Mouse (Mus musculus) limb, embryonic 13.5 days (tissue): ENCODE measurements around the gene Maml3. TPM values are rescaled to one million over a fixed set of nuclear protein-coding genes. Genes with fewer than 3 reads are reported as not detected.

Experiments used
- ATAC-seq: fragments of 200-750 bp; cut with Nextera tagmentation; 2 replicates; pipeline ENCODE4 v1.8.0; 2017; ENCODE audit warnings: low read depth, moderate number of reproducible peaks, moderate TSS enrichment; ENCODE audit not compliant: low FRiP score
- H3K27ac ChIP-seq: fragments of 300-500 bp; sonication (generic); 2 replicates; pipeline ENCODE4 v1.5.1; 2015; ENCODE audit warnings: inconsistent platforms, mild to moderate bottlenecking, moderate library complexity
- H3K27me3 ChIP-seq: fragments of 300-500 bp; sonication (generic); 2 replicates; pipeline ENCODE4 v1.6.1; 2015; ENCODE audit warnings: mild to moderate bottlenecking, inconsistent platforms
- H3K36me3 ChIP-seq: fragments of 300-500 bp; sonication (generic); 2 replicates; pipeline ENCODE4 v1.6.1; 2015; ENCODE audit warnings: inconsistent platforms, mild to moderate bottlenecking, moderate library complexity
- H3K4me1 ChIP-seq: fragments of 300-500 bp; sonication (generic); 2 replicates; pipeline ENCODE4 v1.6.1; 2015; ENCODE audit warnings: inconsistent platforms
- H3K4me2 ChIP-seq: fragments of 300-500 bp; sonication (generic); replicated peaks from 2 replicates; pipeline ENCODE4 v1.6.1; 2015; ENCODE audit warnings: inconsistent platforms, mild to moderate bottlenecking, moderate library complexity
- H3K4me3 ChIP-seq: fragments of 300-500 bp; sonication (generic); 2 replicates; pipeline ENCODE4 v1.5.1; 2015; ENCODE audit warnings: moderate library complexity, mild to moderate bottlenecking, inconsistent platforms
- H3K9ac ChIP-seq: fragments of 300-500 bp; sonication (generic); 2 replicates; pipeline ENCODE4 v1.6.1; 2015; ENCODE audit warnings: mild to moderate bottlenecking, inconsistent platforms
- H3K9me3 ChIP-seq: fragments of 300-500 bp; sonication (generic); 2 replicates; pipeline ENCODE4 v1.6.1; 2016; ENCODE audit warnings: inconsistent platforms
- WGBS: fragments of 180-500 bp; shearing (Covaris S2); methylation state at CpG from one replicate; pipeline ENCODE4 v1.1.7; 2015; 5-methylcytosine and 5-hydroxymethylcytosine counted together
- polyA plus RNA-seq: library from polyadenylated mRNA; unstranded; fragments of >200 nt; fragmentation: Nextera tagmentation; extraction: Ambion mirVana; gene quantifications from 2 replicates; pipeline ENCODE4 v1.2.1, GENCODE M21; 2015

Maml3 gene
- polyA plus RNA-seq, 1 experiment from 2014 or later: 5.1 TPM

DNA sequence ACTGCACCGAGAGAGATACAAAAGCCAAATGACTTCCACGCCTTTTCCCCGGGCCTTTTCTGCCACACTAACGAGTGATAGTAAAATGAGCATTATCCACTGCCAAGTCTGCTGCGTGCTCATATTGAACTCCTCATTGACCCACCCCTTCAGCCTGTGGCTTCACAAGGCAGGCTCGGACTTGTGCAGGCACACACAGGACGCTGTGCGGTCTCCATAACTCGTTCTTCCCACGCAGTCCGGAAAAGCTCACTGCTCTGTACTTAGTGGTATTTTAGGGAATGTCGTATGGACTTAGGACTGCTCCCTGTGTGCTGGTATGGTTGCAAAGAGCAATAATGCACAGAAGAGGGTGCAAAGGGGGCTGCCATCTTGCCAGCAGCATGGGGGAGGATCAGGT, 262.7 kb downstream of the Maml3 start:
- H3K4me2 ChIP-seq: no peak overlapping the region
- H3K27me3 ChIP-seq: no peaks in the 10 kb centered on the region
- no peak overlapping the region for H3K27ac ChIP-seq
- H3K36me3 ChIP-seq: no peaks in the 10 kb centered on the region
- no peak overlapping the region for H3K4me3 ChIP-seq
- H3K9ac ChIP-seq: no peak overlapping the region
- no peak for ATAC-seq
- H3K9me3 ChIP-seq: no peaks in the 10 kb centered on the region
- H3K4me1 ChIP-seq: 0 out of 2 replicates have a peak, but pooled peaks cover 10% of the 10 kb centered on the region
- 62% methylated on average over 12 of the region's 12 CpGs for WGBS

DNA sequence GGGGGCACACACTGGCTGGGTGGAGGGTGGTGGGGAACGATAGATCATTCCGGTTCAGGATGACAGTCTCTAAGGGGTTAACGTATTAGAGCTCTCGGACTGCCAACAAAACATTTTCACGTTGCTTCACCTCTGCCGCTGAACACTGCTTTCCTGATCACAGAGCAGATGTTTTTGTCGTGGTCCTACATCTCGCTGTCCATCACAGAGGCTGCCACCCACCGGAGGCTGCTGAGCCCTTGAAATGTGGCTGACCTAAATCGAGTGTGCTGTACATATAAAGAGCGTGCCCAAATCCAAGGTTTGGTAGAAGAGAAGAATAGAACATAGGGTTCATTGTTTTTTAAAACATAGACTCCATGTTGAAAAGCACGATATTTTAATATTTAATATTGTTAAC, 263.3 kb downstream of the Maml3 start:
- 0 out of 2 replicates have a peak, but pooled peaks cover 10% of the 10 kb centered on the region for H3K4me1 ChIP-seq
- no peak overlapping the region for H3K9ac ChIP-seq
- no peaks in the 10 kb centered on the region for H3K36me3 ChIP-seq
- H3K9me3 ChIP-seq: no peaks in the 10 kb centered on the region
- H3K4me3 ChIP-seq: no peak overlapping the region
- no peak for ATAC-seq
- H3K27ac ChIP-seq: no peak overlapping the region
- H3K27me3 ChIP-seq: no peaks in the 10 kb centered on the region
- H3K4me2 ChIP-seq: no peak overlapping the region
- WGBS: 56% methylated on average over 12 of the region's 12 CpGs

DNA sequence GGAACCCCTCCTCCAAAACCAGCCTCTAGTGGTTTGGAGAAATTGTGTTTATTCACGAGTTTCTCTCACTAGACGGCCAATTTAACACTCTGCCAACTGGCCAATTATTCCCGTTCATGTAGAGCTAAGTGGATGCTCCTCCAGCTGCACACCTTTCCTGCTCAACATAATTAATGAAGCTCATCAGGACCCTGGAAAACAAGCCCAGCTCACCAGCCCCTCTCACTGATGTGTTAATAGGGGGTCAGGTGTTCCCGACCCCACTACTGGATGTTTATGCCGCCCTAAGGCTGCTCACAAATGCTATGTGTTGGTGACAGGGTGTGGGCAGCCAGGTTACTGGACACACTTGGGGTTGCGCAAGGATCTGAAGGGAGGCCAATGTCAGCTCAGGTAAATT, 263.7 kb downstream of the Maml3 start:
- 60% methylated on average over 6 of the region's 6 CpGs for WGBS
- Histone ChIP-seq H3K27ac (no peak overlapping the region), H3K9me3 (no peaks in the 10 kb centered on the region), H3K27me3 (no peaks in the 10 kb centered on the region), H3K4me3 (no peak overlapping the region), H3K9ac (no peak overlapping the region), H3K36me3 (no peaks in the 10 kb centered on the region), H3K4me2 (no peak overlapping the region), H3K4me1 (0 out of 2 replicates have a peak, but pooled peaks cover 10% of the 10 kb centered on the region)
- no peak for ATAC-seq

DNA sequence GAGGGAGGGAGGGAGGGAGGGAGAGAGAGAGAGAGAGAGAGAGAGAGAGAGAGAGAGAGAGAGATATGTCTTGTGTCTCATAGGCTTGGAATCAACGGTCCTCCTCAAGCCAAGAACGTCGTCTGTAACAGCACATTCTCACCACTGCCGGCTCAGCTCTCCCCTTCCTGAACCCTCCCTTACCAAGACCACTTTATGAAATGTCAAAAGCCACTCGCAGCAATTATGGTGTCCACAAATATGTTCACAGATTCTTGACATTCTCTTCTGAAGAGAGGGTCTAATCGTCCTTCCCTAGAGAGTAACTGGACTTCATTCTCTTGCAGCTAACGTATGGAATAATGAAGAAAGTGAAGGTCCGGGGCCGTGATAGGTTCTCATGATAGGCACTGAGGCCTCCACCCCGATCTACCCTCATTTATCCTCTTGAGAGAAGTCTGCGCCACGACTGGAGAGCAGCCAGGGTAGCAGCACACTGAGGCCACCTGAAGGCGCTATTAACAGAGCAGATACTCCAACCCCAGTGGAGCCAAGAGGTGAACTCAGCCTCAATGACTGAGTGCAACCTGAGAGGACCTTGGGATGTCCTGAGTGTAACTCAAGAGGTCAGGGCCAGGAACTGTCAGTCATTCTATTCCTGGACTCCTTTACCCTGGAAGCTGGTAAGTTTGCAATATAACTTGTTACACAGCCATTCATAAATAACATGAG, 264.6 kb downstream of the Maml3 start:
- 0 out of 2 replicates have a peak, but pooled peaks cover 10% of the 10 kb centered on the region for H3K4me1 ChIP-seq
- no peak overlapping the region for H3K4me2 ChIP-seq
- no peaks in the 10 kb centered on the region for H3K27me3 ChIP-seq
- H3K4me3 ChIP-seq: no peak overlapping the region
- H3K36me3 ChIP-seq: no peaks in the 10 kb centered on the region
- 87% methylated on average over 13 of the region's 13 CpGs for WGBS
- no peak overlapping the region for H3K9ac ChIP-seq
- ATAC-seq: no peak
- H3K27ac ChIP-seq: no peak overlapping the region
- no peaks in the 10 kb centered on the region for H3K9me3 ChIP-seq

DNA sequence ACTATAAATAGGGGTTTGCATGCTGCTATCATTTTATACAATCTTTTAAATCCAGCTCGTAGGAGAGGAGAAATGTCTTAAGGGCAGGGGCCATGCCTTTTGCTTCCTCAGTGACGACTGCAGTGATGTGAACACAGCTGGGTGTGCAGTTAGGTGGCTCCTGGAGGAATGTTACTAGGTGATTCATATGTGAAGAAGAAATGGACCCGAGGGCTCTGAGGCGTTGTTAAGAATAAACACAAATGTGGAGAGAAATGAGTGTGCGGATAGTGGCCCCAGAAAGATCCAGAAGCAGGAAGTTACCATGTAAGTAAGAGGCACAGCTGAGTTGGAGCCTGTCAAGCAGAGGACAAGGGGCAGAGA, 265.5 kb downstream of the Maml3 start:
- H3K27ac ChIP-seq: no peak overlapping the region
- ATAC-seq: no peak
- H3K27me3 ChIP-seq: no peaks in the 10 kb centered on the region
- no peak overlapping the region for H3K4me2 ChIP-seq
- WGBS: 66% methylated on average over 5 of the region's 5 CpGs
- 0 out of 2 replicates have a peak, but pooled peaks cover 10% of the 10 kb centered on the region for H3K4me1 ChIP-seq
- no peak overlapping the region for H3K4me3 ChIP-seq
- no peak overlapping the region for H3K9ac ChIP-seq
- 0 out of 2 replicates have a peak, but pooled peaks cover 4% of the 10 kb centered on the region for H3K9me3 ChIP-seq
- H3K36me3 ChIP-seq: no peaks in the 10 kb centered on the region

DNA sequence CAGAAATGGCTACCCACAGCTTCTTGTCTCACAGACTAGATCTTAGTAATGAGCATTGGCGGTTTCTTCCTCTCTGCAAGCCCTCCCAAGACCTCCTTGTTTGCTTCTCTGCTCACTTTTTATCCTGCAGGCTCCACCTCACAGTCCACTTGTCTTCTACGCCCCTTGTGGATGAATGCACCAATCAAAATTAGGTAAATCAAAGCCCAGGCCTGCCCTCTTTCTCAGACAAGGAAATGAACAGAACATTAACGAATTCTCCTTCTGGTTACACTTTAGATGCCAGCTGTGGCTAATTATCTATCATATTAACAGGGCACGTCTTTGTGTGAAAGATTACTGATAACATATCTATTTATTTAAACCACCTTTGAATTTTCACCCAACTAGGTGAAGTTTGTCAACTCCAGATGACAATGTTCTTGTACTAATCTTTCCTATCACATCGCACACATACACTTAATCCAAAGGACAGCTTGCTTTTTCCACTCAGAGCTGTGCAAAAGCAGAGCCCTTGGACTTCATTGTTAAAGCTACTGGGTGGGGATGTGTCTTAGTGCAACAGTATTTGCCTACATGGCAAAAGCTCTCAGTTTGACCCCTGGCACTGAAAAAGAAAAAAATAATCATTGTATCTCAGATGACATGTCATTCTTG, 266.1 kb downstream of the Maml3 start:
- Histone ChIP-seq H3K4me1 (0 out of 2 replicates have a peak, but pooled peaks cover 10% of the 10 kb centered on the region), H3K9me3 (0 out of 2 replicates have a peak, but pooled peaks cover 4% of the 10 kb centered on the region), H3K4me2 (no peak overlapping the region), H3K9ac (no peak overlapping the region), H3K4me3 (no peak overlapping the region), H3K27me3 (no peaks in the 10 kb centered on the region), H3K36me3 (no peaks in the 10 kb centered on the region), H3K27ac (no peak overlapping the region)
- ATAC-seq: no peak
- WGBS: 62% methylated on average over 5 of the region's 5 CpGs

DNA sequence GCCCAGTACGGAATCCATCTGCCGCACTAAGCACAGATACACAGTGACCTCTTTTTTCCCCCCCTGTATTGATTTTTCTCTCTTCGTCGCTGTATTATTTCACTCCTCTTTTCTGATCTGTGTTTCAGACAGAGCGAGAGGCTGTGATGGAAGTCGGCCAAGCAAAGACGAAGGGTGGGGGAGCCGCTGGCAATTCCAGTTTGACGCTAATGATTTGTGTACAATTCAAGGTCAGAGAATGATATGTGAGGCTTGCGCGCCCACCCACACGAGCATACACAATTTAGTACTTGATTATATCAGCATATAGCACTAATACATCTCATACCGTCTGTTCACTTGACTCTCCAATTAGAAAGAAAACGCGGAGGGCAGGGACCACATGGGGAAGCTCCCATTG, 271.9 kb downstream of the Maml3 start:
- no peaks in the 10 kb centered on the region for H3K27me3 ChIP-seq
- H3K9ac ChIP-seq: no peak overlapping the region
- H3K27ac ChIP-seq: no peak overlapping the region
- H3K9me3 ChIP-seq: 0 out of 2 replicates have a peak, but pooled peaks cover 7% of the 10 kb centered on the region
- WGBS: 76% methylated on average over 15 of the region's 15 CpGs
- H3K4me2 ChIP-seq: no peak overlapping the region
- H3K36me3 ChIP-seq: no peaks in the 10 kb centered on the region
- no peaks in the 10 kb centered on the region for H3K4me1 ChIP-seq
- no peak overlapping the region for H3K4me3 ChIP-seq
- no peak for ATAC-seq

DNA sequence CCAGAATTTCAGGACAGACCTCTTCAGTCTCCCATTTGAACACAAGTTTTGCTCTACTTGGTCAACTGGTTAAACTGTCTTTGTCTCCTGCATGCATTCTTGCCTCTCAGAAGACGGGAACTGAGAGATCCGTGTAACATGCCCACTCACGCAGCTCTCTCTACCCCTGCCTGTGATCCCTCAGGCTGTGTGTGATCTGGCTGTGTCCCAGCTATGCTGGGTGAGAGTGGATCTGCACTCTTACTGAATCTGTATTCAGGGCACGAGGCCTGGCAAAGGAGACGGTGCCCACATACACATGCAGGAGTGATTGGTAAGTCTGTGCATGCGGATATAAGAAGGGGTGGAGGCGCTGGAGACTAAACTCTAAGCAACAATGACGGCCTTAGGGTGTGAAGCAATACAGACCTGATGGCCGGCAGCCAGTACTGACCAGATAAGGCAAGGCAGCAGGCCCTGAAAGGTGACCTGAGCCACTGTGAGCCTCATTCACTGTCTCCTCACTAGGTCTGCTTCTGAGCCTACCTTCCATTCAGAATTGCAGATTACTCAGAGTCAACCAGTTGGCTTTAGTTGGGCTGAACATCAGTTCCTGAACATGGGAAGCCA, 274.0 kb downstream of the Maml3 start:
- 87% methylated on average over 9 of the region's 9 CpGs for WGBS
- H3K36me3 ChIP-seq: no peaks in the 10 kb centered on the region
- 0 out of 2 replicates have a peak, but pooled peaks cover 7% of the 10 kb centered on the region for H3K9me3 ChIP-seq
- H3K9ac ChIP-seq: no peak overlapping the region
- H3K27me3 ChIP-seq: no peaks in the 10 kb centered on the region
- no peak overlapping the region for H3K4me3 ChIP-seq
- no peak for ATAC-seq
- peaks cover 2% of the 10 kb centered on the region for H3K4me1 ChIP-seq
- H3K4me2 ChIP-seq: no peak overlapping the region
- H3K27ac ChIP-seq: no peak overlapping the region

DNA sequence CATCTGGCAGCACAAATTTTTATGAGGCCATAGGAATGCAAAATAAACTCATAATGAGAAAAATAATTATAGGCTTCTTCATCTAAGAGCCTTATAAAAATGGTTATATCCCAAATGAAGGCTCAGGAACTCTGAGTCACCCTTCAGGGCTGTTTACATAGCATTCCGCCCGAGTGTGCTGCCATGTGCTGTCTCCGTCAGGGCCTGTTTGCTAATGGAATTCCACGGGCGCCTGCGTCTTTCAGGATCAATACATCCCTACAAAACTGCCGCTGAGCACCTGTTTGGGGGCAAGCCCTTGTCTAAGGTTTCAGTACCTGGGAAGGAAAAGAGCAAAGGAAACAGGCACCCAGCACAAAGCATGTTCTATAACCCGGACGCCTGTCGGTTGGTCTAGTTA, 279.3 kb downstream of the Maml3 start:
- Histone ChIP-seq H3K36me3 (no peaks in the 10 kb centered on the region), H3K4me3 (no peak overlapping the region), H3K4me1 (peaks cover 14% of the 10 kb centered on the region), H3K27me3 (no peaks in the 10 kb centered on the region), H3K4me2 (0 out of 2 replicates have a peak overlapping the region, but pooled peaks have one; percentile 3), H3K9me3 (0 out of 2 replicates have a peak, but pooled peaks cover 3% of the 10 kb centered on the region), H3K27ac (no peak overlapping the region), H3K9ac (no peak overlapping the region)
- WGBS: 43% methylated on average over 10 of the region's 10 CpGs
- no peak for ATAC-seq

DNA sequence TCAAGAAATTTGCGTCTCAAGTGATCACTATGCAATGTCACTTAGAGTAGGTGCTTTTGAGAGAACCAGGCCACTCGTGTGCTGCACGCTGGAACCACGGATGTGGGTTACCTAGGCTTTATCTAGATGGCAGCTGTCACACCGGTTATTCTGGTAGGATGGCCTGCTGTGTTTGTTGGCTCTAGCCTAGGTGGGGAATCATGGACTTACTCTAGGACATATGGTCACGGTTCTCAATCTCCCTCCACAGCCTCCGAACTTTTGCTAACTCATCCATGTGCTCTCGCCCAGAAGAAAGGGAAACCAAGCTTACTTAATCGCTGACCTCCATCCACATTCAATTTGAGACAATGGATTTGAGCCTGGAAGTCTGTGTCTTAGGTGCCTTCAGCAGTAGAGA, 280.4 kb downstream of the Maml3 start:
- 92% methylated on average over 9 of the region's 9 CpGs for WGBS
- no peaks in the 10 kb centered on the region for H3K9me3 ChIP-seq
- H3K27me3 ChIP-seq: no peaks in the 10 kb centered on the region
- H3K36me3 ChIP-seq: no peaks in the 10 kb centered on the region
- H3K9ac ChIP-seq: no peak overlapping the region
- H3K4me2 ChIP-seq: no peak overlapping the region
- no peak overlapping the region for H3K4me3 ChIP-seq
- no peak for ATAC-seq
- H3K4me1 ChIP-seq: peaks cover 14% of the 10 kb centered on the region
- no peak overlapping the region for H3K27ac ChIP-seq

DNA sequence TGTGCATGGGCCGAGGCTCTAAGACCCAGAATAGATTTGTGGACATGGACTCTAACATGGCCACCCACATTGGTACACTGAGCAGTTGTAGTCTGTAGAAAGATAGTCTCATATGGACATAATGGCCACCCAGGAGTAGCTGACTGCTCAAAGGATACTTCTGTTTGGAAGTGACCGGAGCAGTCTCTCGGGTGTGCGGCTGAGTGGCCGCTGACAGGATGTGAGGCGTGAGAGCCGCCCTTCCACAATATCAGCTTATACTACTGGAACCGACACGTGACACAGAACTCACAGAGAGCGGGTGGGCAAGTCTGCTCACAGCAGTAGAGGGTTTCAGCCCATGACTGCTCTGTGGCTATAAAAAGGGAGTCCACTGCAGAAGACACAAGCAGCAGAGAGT, 283.3 kb downstream of the Maml3 start:
- WGBS: 83% methylated on average over 10 of the region's 10 CpGs
- Histone ChIP-seq H3K9me3 (no peaks in the 10 kb centered on the region), H3K9ac (no peak overlapping the region)

DNA sequence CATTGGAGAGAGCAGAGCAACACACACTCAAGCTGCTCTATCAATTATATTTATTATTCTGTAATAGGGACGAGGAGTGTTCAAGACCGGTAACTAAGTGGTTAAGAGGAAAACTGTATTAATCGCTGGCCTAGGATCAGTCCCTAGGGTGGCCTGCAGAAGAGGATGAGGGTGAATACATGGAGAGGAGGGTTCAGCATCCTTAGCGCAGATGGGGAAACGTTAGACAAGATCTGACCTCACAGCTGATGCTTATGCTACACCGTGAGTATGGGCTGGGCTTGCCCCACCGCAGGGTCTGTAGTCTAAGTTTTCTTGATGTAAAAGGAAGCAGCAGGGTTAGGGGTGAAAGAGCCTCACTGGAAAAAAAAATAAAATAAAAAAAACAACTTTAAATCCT, 285.8 kb downstream of the Maml3 start:
- no peak overlapping the region for H3K27ac ChIP-seq
- H3K27me3 ChIP-seq: no peaks in the 10 kb centered on the region
- WGBS: 78% methylated on average over 7 of the region's 7 CpGs
- no peak for ATAC-seq
- no peaks in the 10 kb centered on the region for H3K9me3 ChIP-seq
- H3K4me2 ChIP-seq: no peak overlapping the region
- no peak overlapping the region for H3K4me3 ChIP-seq
- H3K4me1 ChIP-seq: no peaks in the 10 kb centered on the region; the same call in 1 of the 2 replicates
- no peak overlapping the region for H3K9ac ChIP-seq
- H3K36me3 ChIP-seq: no peaks in the 10 kb centered on the region

More for the DNA sequence above, 283.3 kb downstream of the Maml3 start:
- Histone ChIP-seq H3K4me1 (peaks cover 14% of the 10 kb centered on the region), H3K27me3 (no peaks in the 10 kb centered on the region), H3K27ac (no peak overlapping the region), H3K36me3 (no peaks in the 10 kb centered on the region), H3K4me3 (no peak overlapping the region), H3K4me2 (no peak overlapping the region)
- ATAC-seq: no peak
